Mouse (Mus musculus) forebrain, embryonic 16.5 days (tissue): ENCODE measurements around the gene Tns2. TPM values are rescaled to one million over a fixed set of nuclear protein-coding genes. Genes with fewer than 3 reads are reported as not detected.
A peak's percentile ranks its signal among the peaks of the same experiment; 100 is the strongest.

ENCODE experiments used
- ATAC-seq: fragments of 200-750 bp; cut with Nextera tagmentation; 2 replicates; pipeline ENCODE4 v1.8.0; 2017; ENCODE audit warnings: mild to moderate bottlenecking, moderate library complexity
- H3K27ac ChIP-seq: fragments of 300-500 bp; sonication (generic); 2 replicates; pipeline ENCODE4 v1.5.1; 2014; ENCODE audit warnings: low read length, control low read depth
- H3K27me3 ChIP-seq: fragments of 300-500 bp; sonication (generic); replicated peaks from 2 replicates; pipeline ENCODE4 v1.6.1; 2014; ENCODE audit warnings: low read length; ENCODE audit not compliant: control insufficient read depth, insufficient read depth
- H3K36me3 ChIP-seq: fragments of 300-500 bp; sonication (generic); 2 replicates; pipeline ENCODE4 v1.6.1; 2014; ENCODE audit not compliant: control insufficient read depth, insufficient read depth
- H3K4me1 ChIP-seq: fragments of 300-500 bp; sonication (generic); replicated peaks from 2 replicates; pipeline ENCODE4 v1.6.1; 2014; ENCODE audit warnings: low read length; ENCODE audit not compliant: control insufficient read depth, insufficient read depth
- H3K4me2 ChIP-seq: fragments of 300-500 bp; sonication (generic); 2 replicates; pipeline ENCODE4 v1.6.1; 2014; ENCODE audit warnings: mild to moderate bottlenecking, low read length, control low read depth
- H3K4me3 ChIP-seq: fragments of 300-500 bp; sonication (generic); replicated peaks from 2 replicates; pipeline ENCODE4 v1.5.1; 2014; ENCODE audit warnings: mild to moderate bottlenecking, low read length, control low read depth
- H3K9ac ChIP-seq: fragments of 300-500 bp; sonication (generic); replicated peaks from 2 replicates; pipeline ENCODE4 v1.6.1; 2014; ENCODE audit warnings: low read depth, low read length, control low read depth
- H3K9me3 ChIP-seq: fragments of 300-500 bp; sonication (generic); 2 replicates; pipeline ENCODE4 v1.6.1; 2016; ENCODE audit warnings: low read length; ENCODE audit not compliant: control insufficient read depth
- WGBS: fragments of 180-500 bp; shearing (Covaris S2); extraction: QIAGEN DNeasy Blood & Tissue Kit; methylation state at CpG from one replicate; pipeline ENCODE4 v1.1.7; 2014; 5-methylcytosine and 5-hydroxymethylcytosine counted together
- polyA plus RNA-seq: library from polyadenylated mRNA; unstranded; fragments of >200 nt; fragmentation: Nextera tagmentation; extraction: Ambion mirVana; gene quantifications from 2 replicates; pipeline ENCODE4 v1.2.1, GENCODE M21; 2015

Gene Tns2
- polyA plus RNA-seq, 1 experiment from 2014 or later = 6.9 TPM

GRCm38 (mm10) chr15:102091063-102091679 is 9.0 kb upstream of the Tns2 start:
- H3K27me3 ChIP-seq = no peaks in the 10 kb centered on the region
- H3K9ac ChIP-seq = no peak overlapping the region
- H3K36me3 ChIP-seq = peaks cover 58% of the 10 kb centered on the region
- no peak overlapping the region for H3K4me3 ChIP-seq
- no peaks in the 10 kb centered on the region for H3K4me1 ChIP-seq
- H3K4me2 ChIP-seq = no peak overlapping the region
- no peak for ATAC-seq
- H3K27ac ChIP-seq = no peak overlapping the region
- H3K9me3 ChIP-seq = no peaks in the 10 kb centered on the region
- 92% methylated on average over 12 of the region's 12 CpGs for WGBS

- Histone ChIP-seq H3K9ac (no peak overlapping the region), H3K9me3 (no peaks in the 10 kb centered on the region), H3K27ac (no peak overlapping the region), H3K4me2 (no peak overlapping the region), H3K27me3 (no peaks in the 10 kb centered on the region), H3K36me3 (peaks cover 55% of the 10 kb centered on the region), H3K4me1 (no peaks in the 10 kb centered on the region), H3K4me3 (no peak overlapping the region)
- WGBS = 79% methylated on average over 1 of the region's 1 CpGs
- no peak for ATAC-seq
These were observed 8.5 kb upstream of the Tns2 start for GRCm38 (mm10) chr15:102091688-102092087.

- H3K9ac ChIP-seq = no peak overlapping the region
- no peak overlapping the region for H3K4me2 ChIP-seq
- H3K36me3 ChIP-seq = peaks cover 51% of the 10 kb centered on the region
- H3K4me1 ChIP-seq = no peaks in the 10 kb centered on the region
- H3K27ac ChIP-seq = no peak overlapping the region
- H3K9me3 ChIP-seq = no peaks in the 10 kb centered on the region
- no peak for ATAC-seq
- H3K27me3 ChIP-seq = no peaks in the 10 kb centered on the region
- WGBS = 93% methylated on average over 4 of the region's 4 CpGs
- H3K4me3 ChIP-seq = no peak overlapping the region
These were observed 8.0 kb upstream of the Tns2 start for GRCm38 (mm10) chr15:102092222-102092621.

GRCm38 (mm10) chr15:102094157-102094556 is 6.1 kb upstream of the Tns2 start:
- Histone ChIP-seq H3K36me3 (peaks cover 46% of the 10 kb centered on the region), H3K4me3 (no peak overlapping the region), H3K4me1 (no peaks in the 10 kb centered on the region), H3K27me3 (no peaks in the 10 kb centered on the region), H3K27ac (no peak overlapping the region), H3K9ac (no peak overlapping the region), H3K4me2 (no peak overlapping the region), H3K9me3 (no peaks in the 10 kb centered on the region)
- 57% methylated on average over 2 of the region's 2 CpGs for WGBS
- no peak for ATAC-seq

- no peak overlapping the region for H3K4me2 ChIP-seq
- no peaks in the 10 kb centered on the region for H3K9me3 ChIP-seq
- H3K4me1 ChIP-seq = 0 out of 2 replicates have a peak, but pooled peaks cover 3% of the 10 kb centered on the region
- 91% methylated on average over 16 of the region's 16 CpGs for WGBS
- no peaks in the 10 kb centered on the region for H3K27me3 ChIP-seq
- H3K9ac ChIP-seq = no peak overlapping the region
- no peak overlapping the region for H3K4me3 ChIP-seq
- no peak overlapping the region for H3K27ac ChIP-seq
- peaks cover 40% of the 10 kb centered on the region for H3K36me3 ChIP-seq
- no peak for ATAC-seq
These were observed 5.2 kb upstream of the Tns2 start for GRCm38 (mm10) chr15:102094988-102095387.

- H3K4me3 ChIP-seq = no peak overlapping the region
- no peak overlapping the region for H3K9ac ChIP-seq
- no peak overlapping the region for H3K4me2 ChIP-seq
- ATAC-seq = no peak
- peaks cover 22% of the 10 kb centered on the region for H3K36me3 ChIP-seq
- H3K9me3 ChIP-seq = no peaks in the 10 kb centered on the region
- WGBS = 86% methylated on average over 8 of the region's 8 CpGs
- 0 out of 2 replicates have a peak, but pooled peaks cover 3% of the 10 kb centered on the region for H3K27me3 ChIP-seq
- no peak overlapping the region for H3K27ac ChIP-seq
- H3K4me1 ChIP-seq = peaks cover 12% of the 10 kb centered on the region
These were observed 2.9 kb upstream of the Tns2 start for GRCm38 (mm10) chr15:102097147-102097915.

GRCm38 (mm10) chr15:102097991-102098555 is 2.1 kb upstream of the Tns2 start:
- no peak for ATAC-seq
- WGBS = 20% methylated on average over 5 of the region's 5 CpGs
- Histone ChIP-seq H3K27ac (no peak overlapping the region), H3K36me3 (peaks cover 18% of the 10 kb centered on the region), H3K9ac (no peak overlapping the region), H3K4me2 (no peak overlapping the region), H3K4me1 (peaks cover 12% of the 10 kb centered on the region), H3K4me3 (no peak overlapping the region), H3K9me3 (no peaks in the 10 kb centered on the region), H3K27me3 (0 out of 2 replicates have a peak, but pooled peaks cover 3% of the 10 kb centered on the region)

- ATAC-seq = no peak
- H3K4me3 ChIP-seq = no peak overlapping the region
- no peak overlapping the region for H3K27ac ChIP-seq
- H3K9me3 ChIP-seq = no peaks in the 10 kb centered on the region
- no peak overlapping the region for H3K4me2 ChIP-seq
- no peak overlapping the region for H3K9ac ChIP-seq
- H3K27me3 ChIP-seq = 0 out of 2 replicates have a peak, but pooled peaks cover 3% of the 10 kb centered on the region
- H3K4me1 ChIP-seq = peaks cover 20% of the 10 kb centered on the region
- H3K36me3 ChIP-seq = peaks cover 9% of the 10 kb centered on the region
- WGBS = 59% methylated on average over 5 of the region's 5 CpGs
These were observed 953 bp upstream of the Tns2 start for GRCm38 (mm10) chr15:102099260-102099659.

GRCm38 (mm10) chr15:102099771-102100160 is 447 bp upstream of the Tns2 start:
- H3K27me3 ChIP-seq = 0 out of 2 replicates have a peak, but pooled peaks cover 3% of the 10 kb centered on the region
- H3K4me3 ChIP-seq = peak overlapping the region; percentile 55
- ATAC-seq = no peak
- H3K9me3 ChIP-seq = no peaks in the 10 kb centered on the region
- H3K9ac ChIP-seq = peak overlapping the region; percentile 61
- H3K4me1 ChIP-seq = peaks cover 20% of the 10 kb centered on the region
- no peak overlapping the region for H3K27ac ChIP-seq
- H3K36me3 ChIP-seq = peaks cover 4% of the 10 kb centered on the region
- 22% methylated on average over 8 of the region's 8 CpGs for WGBS
- peak overlapping the region; percentile 92 for H3K4me2 ChIP-seq
